Mouse (Mus musculus): ENCODE measurements around the gene Echdc2. TPM values are rescaled to one million over a fixed set of nuclear protein-coding genes. Genes with fewer than 3 reads are reported as not detected.
A peak's percentile ranks its signal among the peaks of the same experiment; 100 is the strongest.

Echdc2 gene
- polyA plus RNA-seq, 1 experiment from 2014 or later, result 6.7 TPM

DNA sequence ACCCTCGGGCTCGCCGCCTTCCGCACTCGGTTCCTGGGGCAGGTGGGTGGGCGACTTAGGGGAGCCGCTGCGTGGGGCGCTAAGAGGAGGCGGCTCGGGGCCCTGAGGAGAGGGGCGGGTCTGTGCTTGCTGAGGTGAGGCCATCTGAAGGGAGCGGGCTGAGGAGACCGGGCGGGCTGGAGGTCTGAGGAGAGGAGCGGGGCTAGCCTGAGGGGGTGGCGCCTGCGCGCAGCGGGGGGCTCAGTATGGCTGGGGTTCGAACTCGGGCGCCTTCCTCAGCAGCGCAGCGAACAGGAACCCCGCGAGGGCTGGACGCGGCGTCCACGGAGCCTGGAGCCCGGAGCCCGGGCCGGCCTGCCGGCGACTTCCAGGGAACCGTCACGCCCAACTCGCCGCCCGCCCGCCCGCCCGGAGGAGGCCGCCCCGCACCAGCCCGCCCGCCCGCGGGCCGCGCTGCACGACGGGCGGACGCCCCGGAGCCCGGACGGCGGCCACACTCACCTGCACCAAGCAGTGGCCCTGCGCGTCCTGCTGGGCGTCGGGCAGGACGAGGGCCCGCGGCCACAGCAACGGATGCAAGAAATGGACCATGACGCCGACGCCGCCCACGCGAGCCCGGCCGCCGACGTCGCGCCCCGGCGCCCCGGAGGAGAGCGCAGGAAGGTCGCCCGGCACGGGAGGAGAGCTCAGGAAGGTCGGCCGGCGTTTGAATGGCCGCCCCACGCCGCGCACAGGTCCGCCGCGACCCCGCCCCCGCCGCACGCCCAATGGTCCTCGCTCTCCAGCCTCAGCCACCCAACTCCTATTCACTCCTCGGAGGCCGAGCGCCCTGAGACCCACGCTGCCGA, 52.3 kb downstream of the Echdc2 start, which contains the start of gene Zyg11a:
Zyg11a (minus strand) TSS at position 717 of the 848 bp plus-strand sequence.
- ATAC-seq, result peak; percentile 50; the same call in 1 of the 2 replicates
- peak within 1 kb of the TSS; percentile 54 for H3K4me2 ChIP-seq (replicated peaks)
- no peak within 1 kb of the TSS; the same call in 1 of the 2 replicates for H3K9ac ChIP-seq (replicated peaks)

DNA sequence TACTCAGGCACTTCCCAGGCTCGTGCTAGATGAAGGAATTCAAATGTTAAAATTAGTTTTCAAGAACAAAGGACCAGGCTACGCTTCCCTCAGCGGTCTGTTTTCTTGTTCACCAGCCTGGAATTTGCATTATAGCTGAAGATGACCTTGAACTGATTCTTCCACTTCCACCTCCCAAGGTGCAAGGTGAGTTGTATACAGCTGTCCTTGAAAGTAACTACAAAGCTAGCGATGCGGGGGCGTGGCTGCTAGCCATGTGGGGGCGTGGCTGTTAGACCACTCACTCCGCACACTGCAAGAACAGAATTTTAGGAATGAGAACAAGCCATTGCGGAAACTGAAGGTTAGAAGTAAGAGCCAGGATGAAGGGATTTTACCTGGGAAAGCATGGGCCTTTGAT, 53.8 kb downstream of the Echdc2 start:
- Histone ChIP-seq H3K9me3 (no peaks in the 10 kb centered on the region), H3K4me2 (replicated peaks) (no peak overlapping the region), H3K4me3 (replicated peaks) (no peak overlapping the region), H3K27ac (no peak overlapping the region), H3K4me1 (replicated peaks) (0 out of 2 replicates have a peak, but pooled peaks cover 9% of the 10 kb centered on the region), H3K36me3 (no peaks in the 10 kb centered on the region), H3K27me3 (peaks cover 64% of the 10 kb centered on the region), H3K9ac (replicated peaks) (no peak overlapping the region)
- ATAC-seq, result no peak
- 8% methylated on average over 9 of the region's 9 CpGs for WGBS

More for the DNA sequence above, 52.3 kb downstream of the Echdc2 start, which contains the start of gene Zyg11a:
- Histone ChIP-seq H3K9me3 (no peaks in the 10 kb centered on the region), H3K27me3 (peaks cover 64% of the 10 kb centered on the region), H3K4me3 (replicated peaks) (peak within 1 kb of the TSS; percentile 44), H3K27ac (no peak within 1 kb of the TSS), H3K4me1 (replicated peaks) (0 out of 2 replicates have a peak, but pooled peaks cover 9% of the 10 kb centered on the region), H3K36me3 (no peaks in the 10 kb centered on the region)
- WGBS, result under 1% methylated on average over 73 of the region's 107 CpGs

DNA sequence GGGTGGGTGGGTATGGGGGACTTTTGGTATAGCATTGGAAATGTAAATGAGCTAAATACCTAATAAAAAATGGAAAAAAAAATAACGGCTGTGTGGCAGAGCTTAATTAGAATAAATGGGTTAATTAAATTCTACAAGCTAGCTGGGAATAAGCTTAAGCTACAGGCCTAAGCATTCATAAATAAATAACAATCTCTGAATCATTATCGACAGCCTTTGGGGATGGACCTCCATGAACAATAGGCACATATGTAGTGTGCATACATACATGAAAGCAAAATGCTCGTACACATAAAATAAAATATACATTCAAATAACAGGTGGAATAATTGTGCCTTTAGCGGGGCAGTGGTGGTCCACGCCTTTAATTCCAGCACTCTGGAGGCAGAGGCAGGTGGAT, 57.3 kb downstream of the Echdc2 start:
- ATAC-seq, result no peak
- Histone ChIP-seq H3K4me1 (replicated peaks) (0 out of 2 replicates have a peak, but pooled peaks cover 4% of the 10 kb centered on the region), H3K27me3 (peaks cover 34% of the 10 kb centered on the region), H3K9ac (replicated peaks) (no peak overlapping the region), H3K27ac (no peak overlapping the region), H3K4me2 (replicated peaks) (no peak overlapping the region), H3K9me3 (no peaks in the 10 kb centered on the region), H3K36me3 (no peaks in the 10 kb centered on the region), H3K4me3 (replicated peaks) (no peak overlapping the region)
- WGBS, result 82% methylated on average over 5 of the region's 5 CpGs

DNA sequence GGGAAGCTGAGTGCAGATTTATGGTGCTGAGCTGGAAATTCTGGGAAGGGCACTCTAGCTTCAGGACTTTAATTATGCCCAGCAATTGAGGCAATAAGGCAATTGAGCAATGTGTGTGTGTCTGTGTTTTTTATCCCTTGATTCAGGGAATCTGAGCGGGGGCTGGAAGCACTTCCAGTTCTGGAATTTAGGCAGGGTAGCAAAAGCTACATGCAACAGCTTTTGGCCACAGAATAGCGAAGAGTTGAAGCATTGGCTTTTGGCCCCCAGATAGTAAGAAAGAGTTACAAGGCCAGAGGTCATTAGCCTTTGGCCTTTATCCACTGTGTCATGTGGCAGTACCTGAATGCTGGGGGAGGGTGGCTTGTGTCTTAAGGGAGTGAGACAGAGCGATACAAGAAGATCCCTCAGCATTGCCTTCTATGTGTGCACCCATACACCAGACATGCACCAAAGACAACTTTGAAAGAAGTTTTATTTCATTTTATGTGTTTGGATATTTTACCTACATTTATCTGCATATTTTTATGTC, 60.2 kb downstream of the Echdc2 start:
- no peaks in the 10 kb centered on the region for H3K36me3 ChIP-seq
- H3K4me1 ChIP-seq (replicated peaks), result no peaks in the 10 kb centered on the region
- H3K27me3 ChIP-seq, result 0 out of 2 replicates have a peak, but pooled peaks cover 6% of the 10 kb centered on the region
- 42% methylated on average over 3 of the region's 3 CpGs for WGBS
- no peak overlapping the region for H3K9ac ChIP-seq (replicated peaks)
- H3K4me2 ChIP-seq (replicated peaks), result no peak overlapping the region
- H3K9me3 ChIP-seq, result no peaks in the 10 kb centered on the region
- no peak overlapping the region for H3K27ac ChIP-seq
- ATAC-seq, result no peak
- H3K4me3 ChIP-seq (replicated peaks), result no peak overlapping the region

Other genes with a start within 250 kb of the Echdc2 start
- 21.6 and 21.9 TPM in 2 replicates for gene Cpt2, start 241.8 kb upstream of the Echdc2 start, polyA plus RNA-seq (2015; fragmentation: Nextera tagmentation; extraction: Ambion mirVana)
- gene Slc1a7, start 197.1 kb upstream of the Echdc2 start, polyA plus RNA-seq (2015; fragmentation: Nextera tagmentation; extraction: Ambion mirVana), result not detected in 2 replicates
- gene Podn, start 69.0 kb upstream of the Echdc2 start, polyA plus RNA-seq (2015; fragmentation: Nextera tagmentation; extraction: Ambion mirVana), result 0.07 TPM in 1 of 2 replicates, not detected in the other
- 222 and 228 TPM in 2 replicates for gene Scp2, start 20.4 kb upstream of the Echdc2 start, polyA plus RNA-seq (2015; fragmentation: Nextera tagmentation; extraction: Ambion mirVana)
- gene Zyg11a, start 52.6 kb downstream of the Echdc2 start, polyA plus RNA-seq (2015; fragmentation: Nextera tagmentation; extraction: Ambion mirVana), result not detected in 2 replicates
- 30.3 and 30.9 TPM in 2 replicates for gene Zyg11b, start 135.7 kb downstream of the Echdc2 start, polyA plus RNA-seq (2015; fragmentation: Nextera tagmentation; extraction: Ambion mirVana)
- 49.5 and 50.5 TPM in 2 replicates for gene Coa7, start 162.7 kb downstream of the Echdc2 start, polyA plus RNA-seq (2015; fragmentation: Nextera tagmentation; extraction: Ambion mirVana)
- 4.5 and 5.9 TPM in 2 replicates for gene Shisal2a, start 217.9 kb downstream of the Echdc2 start, polyA plus RNA-seq (2015; fragmentation: Nextera tagmentation; extraction: Ambion mirVana)
- gene Gpx7, start 241.5 kb downstream of the Echdc2 start, polyA plus RNA-seq (2015; fragmentation: Nextera tagmentation; extraction: Ambion mirVana), result 24.7 and 26.2 TPM in 2 replicates

All from midbrain, embryonic 13.5 days (tissue).